Mouse (Mus musculus): ENCODE results near the gene Gm49384.

DNA sequence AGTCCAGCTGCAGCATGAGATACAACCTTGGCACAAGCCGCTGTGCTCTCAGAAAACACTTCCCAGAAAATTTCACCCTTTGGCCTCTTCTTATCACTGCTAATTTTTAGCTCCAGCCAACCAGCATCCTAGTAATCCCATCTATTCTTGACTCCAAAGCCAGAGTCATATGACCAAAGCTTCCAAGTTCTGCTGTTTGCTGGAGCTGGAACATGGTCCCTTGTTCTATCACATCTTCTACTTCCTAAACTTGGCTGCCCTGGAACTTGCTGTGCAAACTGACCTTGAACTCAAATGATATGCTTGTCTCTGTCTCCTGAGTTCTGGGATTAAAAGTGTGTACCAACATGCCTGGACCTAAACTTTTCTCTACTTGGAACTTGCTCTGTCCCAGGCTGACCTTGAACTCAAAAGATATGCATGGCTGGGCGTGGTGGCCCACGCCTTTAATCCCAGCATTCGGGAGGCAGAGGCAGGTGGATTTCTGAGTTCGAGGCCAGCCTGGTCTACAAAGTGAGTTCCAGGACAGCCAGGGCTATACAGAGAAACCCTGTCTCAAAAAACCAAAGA, 56.8 kb downstream of the Gm49384 start:
- TF ChIP-seq CTCF (IDR thresholded peaks at IDR 0.05; ENCODE audit: low read depth), result no peak
- TF ChIP-seq EP300 (optimal IDR thresholded peaks at IDR 0.05), result no peak

Data from stomach, postnatal 0 days (tissue).